Mouse (Mus musculus) monocyte, adult 2 months (primary cell): ENCODE results near the gene Pinlyp.

Experiments used
- DNase-seq, 2 experiments: peaks; one replicate each; pipeline ENCODE4 v3.0.0; 2022; ENCODE audit warnings: low spot score in 2 of 2, low read depth in 1 of 2

Gene Pinlyp

DNA sequence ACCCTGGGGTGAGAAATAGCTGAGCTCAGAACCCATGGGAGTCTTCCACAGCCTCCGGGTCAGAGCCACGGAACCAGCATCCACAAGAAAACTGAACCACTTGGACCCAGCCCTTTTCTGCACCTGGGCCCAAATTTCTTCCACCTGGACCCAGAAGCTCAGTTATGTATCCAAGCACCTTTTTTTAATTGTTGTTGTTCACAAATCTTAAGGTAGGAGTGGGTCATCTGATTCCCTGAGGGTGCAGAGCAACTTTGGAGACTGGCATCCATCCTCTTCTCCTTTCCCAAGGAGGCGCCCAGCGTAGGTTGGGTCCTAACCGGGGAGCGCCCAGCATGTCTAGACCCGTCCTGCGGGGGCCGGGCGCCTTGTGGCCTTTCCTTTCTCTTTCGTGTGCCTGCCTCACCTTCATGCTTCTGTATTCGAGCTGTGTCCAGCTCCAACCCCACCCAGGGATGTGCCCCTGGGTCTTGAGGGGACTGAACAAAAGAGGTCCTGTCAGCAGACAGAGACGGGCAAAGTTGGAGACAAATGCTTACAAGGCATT, at the start of gene Pinlyp, which contains the start of gene Xrcc1:
Pinlyp (minus strand) TSS at position 51 of the 547 bp plus-strand sequence.
Xrcc1 (plus strand) TSS at position 222 of the 547 bp plus-strand sequence.
- no peak for DNase-seq

GRCm38 (mm10) chr7:24595464-24595863, 49.5 kb upstream of the Pinlyp start:
- no peak for DNase-seq

- DNase-seq: no peak
Observed at GRCm38 (mm10) chr7:24594309-24594803, 48.4 kb upstream of the Pinlyp start.

DNA sequence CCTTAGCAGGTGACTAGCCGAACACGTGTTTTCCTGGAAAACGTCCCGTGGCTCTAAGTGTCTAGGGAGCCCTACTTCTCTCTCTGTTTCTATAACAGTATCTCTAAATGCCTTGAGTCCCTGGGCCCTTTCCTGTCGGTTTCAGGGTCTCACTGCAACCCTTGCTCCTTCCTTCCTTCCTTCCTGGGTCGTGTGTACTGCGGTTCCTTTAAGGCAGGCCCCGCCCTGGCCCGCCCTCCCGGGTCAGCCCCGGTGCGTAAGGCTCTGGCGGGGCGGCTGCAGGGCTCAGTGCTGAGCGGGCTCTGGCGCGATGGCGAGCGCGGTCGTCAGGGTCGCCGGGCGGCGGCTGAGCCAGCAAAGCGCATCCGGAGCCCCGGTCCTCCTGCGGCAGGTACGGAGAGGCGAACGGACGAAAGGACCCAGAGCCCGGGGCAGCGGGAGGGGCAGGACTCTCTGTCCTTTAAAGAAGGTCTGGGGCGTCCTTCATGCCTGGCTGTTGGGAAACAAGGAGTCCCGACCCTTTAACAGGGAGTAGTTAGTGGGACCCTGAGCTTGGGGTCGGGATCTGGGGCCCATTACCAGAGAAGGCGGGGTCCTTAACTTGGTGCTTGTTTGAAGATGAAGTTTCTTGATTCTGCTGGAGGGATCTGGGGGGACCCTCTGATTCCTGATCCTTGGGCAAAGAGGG, 47.8 kb upstream of the Pinlyp start:
- peak in 1 of 2 experiments; percentile 40 for DNase-seq

DNA sequence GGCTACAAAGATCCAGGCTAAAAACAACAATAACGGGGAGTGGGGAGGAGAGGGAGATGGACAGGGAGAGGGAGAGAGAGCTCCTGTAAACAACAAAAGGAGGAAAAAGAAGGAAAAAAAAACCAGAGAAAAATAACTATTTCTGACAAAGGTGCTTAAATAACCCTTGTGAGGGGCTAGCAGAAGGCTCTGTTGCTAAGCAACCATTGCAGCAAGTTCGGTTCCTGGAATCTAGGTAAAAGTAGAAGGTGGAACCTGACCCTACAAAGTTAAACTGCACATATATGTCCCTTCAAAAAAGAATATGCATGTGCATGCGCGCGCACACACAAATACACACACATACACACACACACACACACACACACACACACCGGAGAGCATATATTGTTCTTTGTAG, 46.9 kb upstream of the Pinlyp start:
- DNase-seq: no peak

DNA sequence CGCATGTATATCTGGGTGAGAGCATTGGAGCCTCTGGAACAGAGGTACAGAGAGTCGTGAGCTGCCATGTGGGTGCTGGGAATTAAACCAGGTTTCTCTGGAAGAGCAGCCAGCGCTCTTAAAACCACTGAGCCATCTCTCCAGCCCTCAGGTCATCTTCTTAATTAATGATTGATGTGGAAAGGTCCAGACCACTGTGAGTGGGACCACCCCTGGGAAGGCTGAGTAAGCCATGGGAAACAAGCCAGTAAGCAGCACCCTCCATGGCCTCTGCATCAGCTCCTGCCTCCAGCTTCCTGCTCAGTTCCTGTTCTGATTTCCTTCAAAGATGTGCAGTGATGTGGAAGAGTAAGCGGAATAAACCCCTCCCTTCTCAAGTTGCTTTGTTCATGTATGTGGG, 46.2 kb upstream of the Pinlyp start:
- no peak for DNase-seq

- DNase-seq: no peak
Observed at GRCm38 (mm10) chr7:24591735-24592134, 45.8 kb upstream of the Pinlyp start.

DNA sequence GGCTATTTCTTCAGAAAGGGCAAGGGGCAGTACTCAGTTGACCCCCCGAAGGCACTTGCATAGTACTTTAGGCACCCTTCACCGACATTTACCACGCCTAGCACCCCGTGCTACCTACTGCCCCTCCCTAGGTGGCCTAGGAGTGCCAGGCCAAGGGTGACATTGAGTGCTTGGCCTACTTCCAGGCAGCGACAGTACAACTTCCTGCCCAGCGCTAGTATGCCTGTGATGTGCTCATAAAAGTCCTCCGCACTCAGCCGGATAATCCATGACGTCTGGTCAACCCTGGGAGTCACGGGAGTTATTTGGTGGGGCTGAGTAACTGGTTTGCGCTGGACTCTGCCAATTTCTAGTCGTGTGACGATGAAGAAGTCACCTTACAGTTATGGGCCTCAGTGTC, 42.4 kb upstream of the Pinlyp start:
- no peak for DNase-seq

DNA sequence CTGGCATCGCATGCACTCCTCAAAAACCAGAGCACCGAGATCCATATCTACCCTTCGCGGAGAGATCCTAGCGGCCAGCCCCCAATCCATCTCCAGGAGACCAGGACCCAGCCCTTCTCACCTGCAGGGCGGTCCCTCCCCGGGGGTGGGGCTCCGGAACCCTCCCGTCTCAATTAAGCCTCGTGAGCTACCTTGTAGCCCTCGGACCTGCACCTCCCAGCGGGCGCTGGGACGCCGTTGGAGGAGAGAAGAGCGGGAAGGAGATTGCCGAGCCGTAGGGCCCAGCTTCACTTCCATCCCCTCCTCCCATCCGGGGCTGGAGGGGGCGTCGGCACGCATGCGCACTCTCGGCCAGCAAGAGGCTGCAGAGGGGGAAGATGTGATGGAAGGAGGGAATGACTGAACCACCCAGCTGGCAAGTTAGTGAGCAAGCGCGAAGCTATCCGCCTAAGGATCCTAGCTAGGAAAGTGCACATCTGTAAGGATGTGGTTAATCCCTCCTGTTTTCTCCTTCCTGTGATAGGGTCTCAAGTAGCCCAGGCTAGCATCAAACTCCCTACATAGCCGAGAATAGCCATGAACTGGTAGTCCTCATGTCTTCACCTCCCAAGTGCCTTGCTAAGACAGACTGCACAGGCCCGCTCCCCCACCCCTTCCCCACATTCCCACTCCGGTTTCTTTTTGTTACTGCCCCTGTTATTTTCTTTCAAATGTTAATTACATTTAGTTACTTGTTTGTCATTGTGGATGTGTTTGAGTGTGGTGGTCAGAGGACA, 41.6 kb upstream of the Pinlyp start, which contains the start of the genes Ethe1 and Zfp575:
Ethe1 (plus strand) TSS at position 214 of the 776 bp plus-strand sequence.
Zfp575 (minus strand) TSS at position 312 of the 776 bp plus-strand sequence.
- no peak for DNase-seq

- no peak for DNase-seq
Observed at GRCm38 (mm10) chr7:24586828-24587227, 40.9 kb upstream of the Pinlyp start.

DNA sequence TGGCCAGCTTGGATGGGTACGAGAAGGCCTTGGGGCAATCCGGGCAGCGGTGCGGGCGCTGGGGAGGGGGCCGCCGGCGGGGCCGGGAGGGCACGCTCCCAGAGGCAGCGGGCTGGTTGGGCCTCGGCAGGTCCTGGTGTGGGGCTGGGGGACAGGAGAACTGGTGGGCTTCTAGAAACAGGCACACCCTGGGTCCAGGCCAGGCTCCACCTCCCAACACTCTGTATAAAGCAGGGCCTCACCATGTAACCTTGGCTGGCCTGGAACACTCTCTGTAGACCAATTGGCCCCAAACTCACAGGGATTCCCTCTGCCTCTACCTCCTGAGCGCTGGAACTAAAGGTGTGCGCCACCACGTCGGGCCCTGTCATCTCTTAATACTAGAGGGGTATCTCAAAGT, 40.1 kb upstream of the Pinlyp start:
- no peak for DNase-seq

- DNase-seq: no peak
Observed at GRCm38 (mm10) chr7:24584876-24585275, 39.0 kb upstream of the Pinlyp start.

DNA sequence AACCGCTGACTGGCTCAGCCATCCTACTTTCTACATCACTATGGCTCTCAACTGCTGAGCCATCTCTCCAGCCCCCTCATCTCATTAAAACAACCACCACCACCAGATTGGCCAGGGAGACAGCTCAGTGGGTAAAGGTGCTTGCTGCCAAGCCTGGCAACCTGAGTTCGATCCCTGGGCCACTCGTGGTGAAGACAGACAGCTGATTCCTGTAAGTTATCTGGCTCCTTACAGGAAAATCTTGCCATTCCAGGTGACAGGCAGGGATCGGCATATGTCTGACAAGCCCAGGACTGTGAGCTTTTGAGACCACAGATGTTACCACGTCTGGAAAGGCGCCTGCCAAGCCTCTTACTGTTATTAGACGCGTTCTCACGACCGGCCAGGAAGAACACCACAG, 31.9 kb upstream of the Pinlyp start:
- DNase-seq: no peak

- DNase-seq: no peak
Observed at GRCm38 (mm10) chr7:24574224-24574796, 28.4 kb upstream of the Pinlyp start.

DNA sequence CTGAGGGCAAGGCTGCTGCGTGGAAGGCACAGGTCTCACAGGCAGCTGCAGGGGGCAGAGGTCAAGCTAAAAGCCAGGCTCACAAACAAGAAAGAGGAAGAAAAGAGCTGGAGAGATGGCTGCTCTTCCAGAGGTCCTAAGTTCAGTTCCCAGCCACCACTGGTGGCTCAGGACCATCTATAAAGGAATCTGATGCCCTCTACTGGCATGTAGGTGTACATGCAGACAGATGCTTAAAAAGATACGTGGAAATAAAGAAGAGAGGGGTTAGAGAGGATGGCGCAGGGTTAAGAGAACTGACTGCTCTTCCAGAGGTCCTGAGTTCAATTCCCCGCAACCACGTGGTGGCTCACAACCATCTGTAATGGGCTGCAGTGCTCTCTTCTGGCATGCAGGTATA, 26.5 kb upstream of the Pinlyp start:
- no peak for DNase-seq

- DNase-seq: no peak
Observed at GRCm38 (mm10) chr7:24571071-24571470, 25.2 kb upstream of the Pinlyp start.

DNA sequence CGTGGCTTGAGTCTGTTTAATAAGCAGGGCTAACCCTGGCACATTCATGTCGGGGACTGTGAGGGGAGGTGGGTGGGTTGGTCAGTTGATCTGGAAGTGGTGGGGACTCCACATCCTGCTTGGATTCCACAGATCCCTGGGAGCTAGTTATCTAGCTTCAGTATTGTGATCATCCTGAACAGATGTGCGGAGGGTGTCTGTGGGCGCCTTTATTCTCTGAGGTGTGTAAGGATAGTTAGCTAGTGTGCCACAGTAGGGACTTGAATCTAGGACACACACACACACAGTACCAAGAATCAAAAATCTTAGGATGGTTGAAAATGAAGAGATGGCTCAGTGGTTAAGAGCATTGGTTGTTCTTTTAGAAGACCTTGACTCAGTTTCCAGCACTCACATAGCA, 22.6 kb upstream of the Pinlyp start:
- no peak for DNase-seq

GRCm38 (mm10) chr7:24566206-24566605, 20.3 kb upstream of the Pinlyp start:
- no peak for DNase-seq

DNA sequence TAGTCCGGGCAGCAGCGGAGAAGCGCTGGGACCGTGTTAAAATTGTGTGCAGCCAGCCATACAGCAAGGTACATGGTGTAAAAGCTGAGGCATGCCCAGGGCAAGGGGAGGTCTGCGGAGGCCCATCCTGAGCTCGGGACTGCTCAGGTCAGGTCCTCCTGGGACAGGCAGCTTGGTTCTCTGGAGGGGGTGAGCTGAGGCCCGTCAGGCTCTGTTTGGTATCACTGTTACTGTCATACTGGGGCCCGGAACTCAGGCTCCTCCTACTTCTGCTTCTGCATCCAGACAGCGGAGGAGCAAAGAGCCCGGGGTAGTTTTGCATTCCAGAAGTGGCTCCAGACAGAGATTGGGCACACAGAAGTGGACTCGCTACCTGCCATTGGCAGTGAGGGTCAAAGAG, 19.7 kb upstream of the Pinlyp start:
- no peak for DNase-seq

GRCm38 (mm10) chr7:24564607-24565265, 18.8 kb upstream of the Pinlyp start:
- DNase-seq: peak; percentile 28 to 63

DNA sequence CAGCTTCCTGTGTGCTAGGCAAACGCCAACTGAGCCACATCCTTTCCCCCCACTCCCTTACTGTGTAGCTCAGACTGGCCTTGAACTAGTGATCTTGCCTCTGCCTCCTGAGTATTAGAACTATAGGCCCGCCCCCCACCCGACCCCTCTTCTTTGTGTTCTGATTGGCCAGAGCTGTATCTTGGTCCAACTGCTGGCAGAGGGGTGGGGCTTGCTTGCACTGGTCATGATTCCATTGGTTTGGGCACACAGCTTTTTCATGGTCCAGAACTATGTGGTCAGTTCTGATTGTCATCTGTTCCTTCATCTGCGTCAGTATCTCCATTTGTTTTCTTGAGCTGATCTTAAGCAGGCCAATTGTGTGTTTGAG, 17.9 kb upstream of the Pinlyp start:
- DNase-seq: no peak
